Mouse (Mus musculus): Measurements from ENCODE around the gene Pglyrp2. TPM values are rescaled to one million over a fixed set of nuclear protein-coding genes. Genes with fewer than 3 reads are reported as not detected.

Gene Pglyrp2
- polyA plus RNA-seq, 1 experiment: 3.5 TPM

DNA sequence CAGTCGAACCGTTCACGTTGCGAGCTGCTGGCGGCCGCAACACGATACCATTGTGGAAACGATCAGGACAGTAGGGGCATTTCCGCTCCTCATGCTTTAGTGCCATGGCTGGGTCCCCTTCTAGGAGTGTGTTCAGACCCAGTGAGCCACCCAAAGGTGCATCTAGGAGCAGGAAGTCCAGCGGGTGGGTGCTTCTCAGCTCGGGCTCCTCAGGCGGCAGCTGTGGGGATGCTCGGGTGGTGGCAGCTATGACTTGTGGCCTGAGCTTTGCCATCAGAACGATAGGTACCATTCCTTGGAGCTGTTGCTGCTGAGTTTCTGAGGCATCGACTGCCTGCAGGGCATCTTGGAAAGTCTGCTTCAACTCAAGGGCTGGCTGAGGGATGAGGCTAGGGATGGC, 47.5 kb downstream of the Pglyrp2 start:
- WGBS: 58% methylated on average over 15 of the region's 15 CpGs
- Histone ChIP-seq H3K27ac (ENCODE audit: insufficient read depth, low read depth, low read length) (no peak overlapping the region), H3K4me1 (ENCODE audit: control insufficient read depth, insufficient read depth, low read length) (peaks cover 9% of the 10 kb centered on the region)

GRCm38 (mm10) chr17:32368991-32369578, 54.9 kb downstream of the Pglyrp2 start:
- Histone ChIP-seq H3K36me3 (ENCODE audit: control insufficient read depth, insufficient read depth, low read length) (no peaks in the 10 kb centered on the region), H3K27me3 (replicated peaks; ENCODE audit: control insufficient read depth, insufficient read depth, low read length) (no peaks in the 10 kb centered on the region), H3K4me3 (ENCODE audit: insufficient read depth, low read depth, low read length) (peak overlapping the region; percentile 44), H3K27ac (ENCODE audit: insufficient read depth, low read depth, low read length) (no peak overlapping the region), H3K4me1 (ENCODE audit: control insufficient read depth, insufficient read depth, low read length) (peaks cover 2% of the 10 kb centered on the region; the same call in 1 of the 2 replicates)
- no peak for DNase-seq
- WGBS: 16% methylated on average over 14 of the region's 17 CpGs
- TF ChIP-seq CTCF (conservative IDR thresholded peaks at IDR 0.05; ENCODE audit: insufficient read depth, insufficient read length, low read depth, low read length): no peak
- no peak for TF ChIP-seq POLR2A (IDR thresholded peaks at IDR 0.05; ENCODE audit: low read depth, low read length)

More for the DNA sequence above, 47.5 kb downstream of the Pglyrp2 start:
- Histone ChIP-seq H3K36me3 (ENCODE audit: control insufficient read depth, insufficient read depth, low read length) (no peaks in the 10 kb centered on the region), H3K4me3 (ENCODE audit: insufficient read depth, low read depth, low read length) (no peak overlapping the region), H3K27me3 (replicated peaks; ENCODE audit: control insufficient read depth, insufficient read depth, low read length) (no peaks in the 10 kb centered on the region)
- no peak for TF ChIP-seq POLR2A (IDR thresholded peaks at IDR 0.05; ENCODE audit: low read depth, low read length)
- TF ChIP-seq CTCF (conservative IDR thresholded peaks at IDR 0.05; ENCODE audit: insufficient read depth, insufficient read length, low read depth, low read length): no peak
- no peak for DNase-seq

- Histone ChIP-seq H3K4me3 (ENCODE audit: insufficient read depth, low read depth, low read length) (no peak overlapping the region), H3K36me3 (ENCODE audit: control insufficient read depth, insufficient read depth, low read length) (no peaks in the 10 kb centered on the region), H3K27ac (ENCODE audit: insufficient read depth, low read depth, low read length) (no peak overlapping the region), H3K27me3 (replicated peaks; ENCODE audit: control insufficient read depth, insufficient read depth, low read length) (no peaks in the 10 kb centered on the region), H3K4me1 (ENCODE audit: control insufficient read depth, insufficient read depth, low read length) (peaks cover 5% of the 10 kb centered on the region; the same call in 1 of the 2 replicates)
- WGBS: 91% methylated on average over 11 of the region's 11 CpGs
- DNase-seq: no peak
- TF ChIP-seq CTCF (conservative IDR thresholded peaks at IDR 0.05; ENCODE audit: insufficient read depth, insufficient read length, low read depth, low read length) (no peak), POLR2A (IDR thresholded peaks at IDR 0.05; ENCODE audit: low read depth, low read length) (no peak)
Measured at GRCm38 (mm10) chr17:32367706-32368105, 56.3 kb downstream of the Pglyrp2 start.

DNA sequence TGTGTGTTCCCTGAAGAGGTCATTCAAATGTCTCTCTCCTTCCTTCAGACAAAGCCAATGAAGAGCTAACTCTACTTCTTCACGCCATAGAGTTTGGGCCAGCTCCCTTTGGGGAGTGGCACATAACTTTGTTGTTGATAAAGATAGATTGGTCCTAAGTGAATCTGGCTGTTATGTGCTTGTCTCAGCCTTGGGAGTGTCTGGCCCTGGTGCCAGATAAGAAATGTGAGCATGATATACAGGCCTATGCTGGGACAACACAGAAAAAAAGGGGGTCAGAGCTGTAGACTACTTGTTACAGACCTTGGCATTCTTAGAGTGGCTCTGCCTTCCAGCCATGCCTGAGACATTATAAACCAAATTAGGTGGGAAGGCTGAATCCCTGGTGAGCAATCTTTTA, 58.7 kb downstream of the Pglyrp2 start:
- no peaks in the 10 kb centered on the region for H3K36me3 ChIP-seq (ENCODE audit: control insufficient read depth, insufficient read depth, low read length)
- WGBS: 59% methylated on average over 1 of the region's 1 CpGs
- H3K27me3 ChIP-seq (replicated peaks; ENCODE audit: control insufficient read depth, insufficient read depth, low read length): no peaks in the 10 kb centered on the region
- TF ChIP-seq CTCF (conservative IDR thresholded peaks at IDR 0.05; ENCODE audit: insufficient read depth, insufficient read length, low read depth, low read length): no peak
- no peak for TF ChIP-seq POLR2A (IDR thresholded peaks at IDR 0.05; ENCODE audit: low read depth, low read length)
- no peak overlapping the region for H3K27ac ChIP-seq (ENCODE audit: insufficient read depth, low read depth, low read length)
- no peak overlapping the region for H3K4me3 ChIP-seq (ENCODE audit: insufficient read depth, low read depth, low read length)
- no peak for DNase-seq
- H3K4me1 ChIP-seq (ENCODE audit: control insufficient read depth, insufficient read depth, low read length): peaks cover 9% of the 10 kb centered on the region; the same call in 1 of the 2 replicates

DNA sequence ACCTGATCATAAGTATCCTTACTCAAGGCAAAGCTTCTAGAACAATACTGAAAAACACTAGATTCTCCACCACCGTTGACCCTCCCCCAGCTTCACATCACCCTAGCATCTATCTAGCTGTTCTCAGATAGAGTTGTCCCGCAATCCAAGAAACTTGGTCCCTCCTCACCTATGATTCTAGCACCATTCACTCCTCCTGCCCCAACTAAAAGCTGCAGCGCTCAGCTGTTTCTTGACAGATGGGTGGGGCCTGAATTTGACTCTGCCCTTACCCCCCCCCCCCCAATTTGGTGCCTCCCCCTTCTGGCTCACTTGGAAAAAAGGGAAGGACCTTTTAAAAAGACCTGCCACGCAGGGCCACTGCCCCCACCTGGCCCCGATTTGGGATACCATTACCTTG, 59.1 kb downstream of the Pglyrp2 start:
- TF ChIP-seq CTCF (conservative IDR thresholded peaks at IDR 0.05; ENCODE audit: insufficient read depth, insufficient read length, low read depth, low read length) (no peak), POLR2A (IDR thresholded peaks at IDR 0.05; ENCODE audit: low read depth, low read length) (no peak)
- Histone ChIP-seq H3K4me3 (ENCODE audit: insufficient read depth, low read depth, low read length) (no peak overlapping the region), H3K36me3 (ENCODE audit: control insufficient read depth, insufficient read depth, low read length) (no peaks in the 10 kb centered on the region), H3K4me1 (ENCODE audit: control insufficient read depth, insufficient read depth, low read length) (peaks cover 9% of the 10 kb centered on the region; the same call in 1 of the 2 replicates), H3K27ac (ENCODE audit: insufficient read depth, low read depth, low read length) (0 out of 2 replicates have a peak overlapping the region, but pooled peaks have one; percentile 46), H3K27me3 (replicated peaks; ENCODE audit: control insufficient read depth, insufficient read depth, low read length) (no peaks in the 10 kb centered on the region)
- no peak for DNase-seq
- WGBS: 38% methylated on average over 5 of the region's 5 CpGs

DNA sequence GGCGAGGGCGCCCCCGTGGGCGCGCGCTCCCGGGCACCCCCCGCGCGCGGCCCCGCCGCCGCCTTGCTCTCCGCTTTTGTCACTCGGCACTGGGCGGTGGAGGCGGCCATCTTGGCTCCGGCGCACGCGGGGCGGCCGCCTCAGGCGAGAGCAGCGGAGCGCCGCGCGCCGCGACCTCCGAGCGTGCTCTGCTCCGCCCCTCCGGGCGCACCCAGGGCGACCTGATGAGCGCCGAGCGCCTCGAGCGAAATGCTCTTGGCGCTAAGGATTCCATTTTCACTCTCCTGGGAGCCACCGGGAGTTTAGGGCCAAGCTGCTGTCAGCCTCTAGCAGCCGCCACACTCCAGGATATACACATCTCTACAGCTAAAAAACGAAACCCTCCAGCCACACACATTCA, 59.6 kb downstream of the Pglyrp2 start:
- Histone ChIP-seq H3K27me3 (replicated peaks; ENCODE audit: control insufficient read depth, insufficient read depth, low read length) (no peaks in the 10 kb centered on the region), H3K36me3 (ENCODE audit: control insufficient read depth, insufficient read depth, low read length) (no peaks in the 10 kb centered on the region), H3K27ac (ENCODE audit: insufficient read depth, low read depth, low read length) (0 out of 2 replicates have a peak overlapping the region, but pooled peaks have one; percentile 46), H3K4me3 (ENCODE audit: insufficient read depth, low read depth, low read length) (peak overlapping the region; percentile 77), H3K4me1 (ENCODE audit: control insufficient read depth, insufficient read depth, low read length) (peaks cover 9% of the 10 kb centered on the region; the same call in 1 of the 2 replicates)
- DNase-seq: peak; percentile 93
- TF ChIP-seq CTCF (conservative IDR thresholded peaks at IDR 0.05; ENCODE audit: insufficient read depth, insufficient read length, low read depth, low read length) (no peak), POLR2A (IDR thresholded peaks at IDR 0.05; ENCODE audit: low read depth, low read length) (no peak)
- WGBS: under 1% methylated on average over 47 of the region's 47 CpGs

DNA sequence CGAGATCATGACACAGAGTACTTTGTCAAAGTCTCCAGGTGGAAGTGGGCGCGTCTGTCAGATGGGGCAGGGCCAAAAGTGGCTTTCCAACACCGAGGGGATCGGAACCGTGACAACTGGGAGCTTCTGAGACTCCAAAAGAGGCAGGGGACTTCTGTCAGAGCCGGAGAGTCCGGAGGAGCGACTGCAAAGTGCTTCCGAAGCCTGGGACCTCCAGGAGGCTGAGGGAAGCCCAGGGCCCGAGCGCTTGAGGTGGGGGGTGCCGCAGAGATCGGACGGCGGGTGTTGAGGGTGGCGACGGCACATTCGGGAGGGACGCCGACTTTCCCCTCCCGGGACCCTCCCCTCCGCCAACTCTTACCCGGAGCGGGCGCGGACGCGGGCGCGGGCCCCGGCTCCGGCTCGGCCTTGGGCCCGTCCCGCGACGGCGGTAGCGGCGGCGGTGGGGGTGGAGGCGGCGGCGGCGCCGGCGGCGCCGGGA, 60.1 kb downstream of the Pglyrp2 start:
- no peak for TF ChIP-seq POLR2A (IDR thresholded peaks at IDR 0.05; ENCODE audit: low read depth, low read length)
- TF ChIP-seq CTCF (conservative IDR thresholded peaks at IDR 0.05; ENCODE audit: insufficient read depth, insufficient read length, low read depth, low read length): no peak
- no peaks in the 10 kb centered on the region for H3K27me3 ChIP-seq (replicated peaks; ENCODE audit: control insufficient read depth, insufficient read depth, low read length)
- DNase-seq: peak; percentile 33
- under 1% methylated on average over 42 of the region's 50 CpGs for WGBS
- peak overlapping the region; percentile 77 for H3K4me3 ChIP-seq (ENCODE audit: insufficient read depth, low read depth, low read length)
- H3K36me3 ChIP-seq (ENCODE audit: control insufficient read depth, insufficient read depth, low read length): no peaks in the 10 kb centered on the region; the same call in 1 of the 2 replicates
- peaks cover 7% of the 10 kb centered on the region; the same call in 1 of the 2 replicates for H3K4me1 ChIP-seq (ENCODE audit: control insufficient read depth, insufficient read depth, low read length)
- H3K27ac ChIP-seq (ENCODE audit: insufficient read depth, low read depth, low read length): no peak overlapping the region
